Mouse (Mus musculus) heart, postnatal 36 days (tissue): ENCODE measurements at regions not wholly inside any gene's neighbourhood (a gene's known extent, or its start where the extent isn't known, plus 50 kb on each side); places are given as distances from the start of the nearest gene placed in this dataset.

ENCODE experiments used
- DNase-seq, 2 experiments: peaks; one replicate each; pipeline ENCODE4 v3.0.0; 2021 to 2022
- intact Hi-C: fragments of 180-260 bp; cut with DNase I; formaldehyde crosslinking; loops from one replicate; pipeline ENCODE4 v1.15.1; 2025

DNA sequence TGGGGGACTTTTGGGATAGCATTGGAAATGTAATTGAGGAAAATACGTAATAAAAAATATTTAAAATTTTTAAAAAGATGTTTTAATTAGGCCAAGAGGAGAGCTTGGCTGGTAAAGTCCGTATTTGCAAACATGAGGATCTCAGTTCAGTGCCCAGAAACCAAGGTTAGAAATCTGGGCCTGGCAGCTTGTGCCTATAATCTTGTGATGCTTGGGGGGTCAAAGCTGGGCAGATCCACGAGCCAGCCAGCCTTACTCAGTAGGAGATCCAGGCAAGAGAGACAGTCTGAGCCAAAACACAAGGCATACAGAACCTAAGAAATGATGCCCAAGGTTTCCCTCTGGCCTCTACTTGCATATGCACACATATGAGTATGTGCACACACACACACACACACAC is 54.1 kb upstream of the Cxadr start:
- no peak for DNase-seq
- intact Hi-C loops: no loop called here

DNA sequence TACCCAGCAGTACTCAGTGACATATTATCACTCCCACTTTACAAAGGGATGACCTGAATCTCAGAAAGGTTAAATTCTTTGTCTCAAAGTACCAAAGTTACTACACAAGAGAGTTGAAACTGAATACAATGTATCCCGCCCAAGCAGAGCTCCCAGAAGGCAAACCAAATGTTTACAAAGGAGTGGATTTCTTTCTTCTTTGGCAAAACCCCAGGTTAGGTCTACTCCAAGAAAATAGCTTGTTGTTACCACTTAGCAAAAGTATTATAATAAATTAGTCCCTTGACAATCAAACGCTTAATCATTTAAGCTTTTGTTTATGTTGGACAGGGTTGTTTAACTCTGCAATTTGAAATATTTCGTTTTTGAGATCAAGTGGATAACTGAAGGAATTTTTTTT is 58.6 kb upstream of the Cxadr start:
- intact Hi-C loops: no loop called here
- no peak for DNase-seq

DNA sequence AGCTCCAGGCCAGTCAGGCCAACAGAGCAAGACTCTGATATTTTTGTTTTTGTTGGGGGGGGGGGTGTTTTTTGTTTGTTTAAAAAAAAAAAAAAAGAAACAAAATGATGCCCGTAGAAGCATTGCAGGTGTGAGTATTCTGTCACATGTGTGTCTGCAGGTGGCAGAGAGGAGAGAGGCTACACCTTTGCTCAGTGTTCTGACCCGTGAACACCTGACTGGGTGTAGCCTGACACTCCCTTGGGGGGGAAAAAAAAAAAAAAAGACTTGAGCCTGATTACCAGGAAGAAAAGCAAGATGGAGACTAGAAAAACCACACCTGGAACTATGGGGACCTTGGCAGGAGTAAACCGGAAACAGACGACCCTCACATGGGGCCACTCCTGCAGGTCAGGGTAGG is 61.1 kb upstream of the Cxadr start:
- no peak for DNase-seq
- intact Hi-C loops: no loop called here

DNA sequence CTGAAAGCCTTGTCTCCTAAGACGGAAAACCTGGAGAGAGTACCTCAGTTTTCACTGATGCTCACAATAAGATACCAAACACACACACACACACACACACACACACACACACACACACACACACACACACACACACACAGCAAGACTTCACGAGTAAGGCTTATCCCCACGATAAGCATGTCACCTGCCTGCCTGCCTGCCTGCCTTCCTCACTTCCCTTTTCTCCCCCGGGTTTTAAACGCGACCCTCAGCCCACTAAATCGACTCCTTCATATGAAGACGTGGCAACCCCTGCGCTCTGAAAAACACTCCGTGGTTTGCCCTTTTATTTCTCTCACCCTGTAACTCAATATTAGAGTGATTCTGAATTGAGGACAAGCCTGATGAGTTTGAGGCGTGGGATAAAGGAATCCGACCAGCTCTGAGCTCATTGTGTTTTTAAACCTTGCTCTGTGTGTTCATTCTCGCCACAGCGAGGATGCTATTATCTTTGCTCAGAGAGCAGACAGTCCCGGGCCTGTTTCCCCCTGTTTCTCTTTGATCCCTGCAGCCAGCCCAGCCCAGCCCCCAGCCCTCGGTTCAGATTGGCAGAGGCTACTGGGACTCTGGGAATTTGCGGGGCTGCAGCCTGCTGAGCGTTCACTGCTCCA is 63.1 kb upstream of the Cxadr start:
- DNase-seq: no peak
- intact Hi-C loops: no loop called here

GRCm38 (mm10) chr16:78237641-78238051 is 63.6 kb upstream of the Cxadr start:
- intact Hi-C loops: no loop called here
- no peak for DNase-seq

DNA sequence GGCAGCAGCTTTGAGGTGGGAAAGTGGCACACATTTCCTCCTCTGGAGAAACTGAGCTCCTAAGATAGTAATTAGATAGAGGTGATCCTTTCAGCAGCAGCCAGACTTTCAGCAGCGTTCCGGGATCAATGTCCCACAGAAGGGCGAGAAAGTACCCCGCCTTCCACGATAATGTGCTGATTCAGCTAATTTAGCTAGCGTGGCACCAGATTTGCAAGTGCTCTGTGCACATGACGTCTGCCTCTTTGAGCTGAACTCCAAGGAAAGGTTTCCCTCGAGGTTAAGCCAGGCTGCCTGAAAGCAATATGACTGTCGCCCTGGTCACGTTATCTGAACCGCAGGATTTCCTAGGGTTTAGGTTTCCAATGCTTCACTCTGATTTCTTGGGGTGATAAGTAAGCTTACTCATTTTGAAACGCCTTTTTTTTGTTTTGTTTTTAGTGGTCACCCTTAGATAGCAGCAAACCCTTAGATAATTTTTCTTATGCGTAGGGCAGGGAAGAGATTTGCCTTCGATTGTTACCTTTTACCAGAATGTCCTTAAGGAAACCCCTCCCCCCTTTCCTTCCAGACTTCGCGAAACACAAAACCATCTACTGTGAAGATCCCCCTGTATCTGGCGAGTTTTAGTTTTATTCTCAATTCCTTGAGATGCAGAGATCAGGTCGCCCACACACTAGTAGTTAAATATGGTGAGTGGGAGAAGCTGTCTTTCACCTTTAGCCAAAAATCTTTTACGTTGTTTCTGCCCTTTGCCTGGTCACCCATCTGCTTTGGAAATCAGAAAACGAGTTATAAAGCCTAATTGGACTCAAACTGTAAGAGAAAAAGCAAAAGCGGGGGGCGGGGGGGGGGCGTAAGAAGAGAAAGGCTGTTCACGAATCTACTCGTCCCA is 64.3 kb upstream of the Cxadr start:
- peak in 1 of 2 experiments; percentile 13 for DNase-seq
- intact Hi-C loops: no loop called here

GRCm38 (mm10) chr16:78232205-78232604 is 69.1 kb upstream of the Cxadr start:
- intact Hi-C loops: no loop called here
- DNase-seq: no peak

GRCm38 (mm10) chr16:78229013-78229412 is 72.3 kb upstream of the Cxadr start:
- no peak for DNase-seq
- intact Hi-C loops: no loop called here

- intact Hi-C loops: no loop called here
- DNase-seq: no peak
Measured at GRCm38 (mm10) chr16:78222377-78222776, 78.9 kb upstream of the Cxadr start.

- intact Hi-C loops: no loop called here
- no peak for DNase-seq
Measured at GRCm38 (mm10) chr16:78221781-78222180, 79.5 kb upstream of the Cxadr start.

GRCm38 (mm10) chr16:78217633-78218032 is 83.7 kb upstream of the Cxadr start:
- peak in 1 of 2 experiments; percentile 9 for DNase-seq
- intact Hi-C loops: no loop called here

DNA sequence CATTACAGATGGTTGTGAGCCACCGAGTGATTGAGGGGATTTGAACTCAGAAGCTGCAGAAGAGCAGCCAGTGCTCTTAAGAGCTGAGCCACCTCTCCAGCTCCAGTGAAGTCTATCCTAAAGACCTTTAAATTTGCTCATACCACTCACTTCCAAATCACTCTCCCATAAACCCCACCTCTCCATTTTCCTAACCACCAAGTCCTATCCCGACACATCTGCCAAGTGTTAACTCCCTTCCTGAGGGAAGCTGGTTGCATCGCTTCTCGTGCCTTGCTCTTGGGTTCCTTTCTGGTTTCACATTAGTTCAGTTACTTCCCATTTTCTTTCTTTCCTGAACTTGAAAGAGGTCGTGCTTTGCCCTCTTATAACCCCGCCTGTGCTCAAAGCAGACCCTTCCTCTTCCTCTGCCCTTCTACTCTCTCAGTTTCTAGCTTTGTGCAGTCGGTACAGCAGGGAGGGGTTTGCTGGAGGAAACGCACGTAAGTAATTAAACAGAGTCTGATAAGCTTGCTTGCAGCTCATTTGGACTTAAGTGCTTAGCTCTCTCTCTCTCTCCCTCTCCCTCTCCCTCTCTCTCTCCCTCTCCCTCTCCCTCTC is 84.4 kb upstream of the Cxadr start:
- DNase-seq: no peak
- intact Hi-C loops: no loop called here

DNA sequence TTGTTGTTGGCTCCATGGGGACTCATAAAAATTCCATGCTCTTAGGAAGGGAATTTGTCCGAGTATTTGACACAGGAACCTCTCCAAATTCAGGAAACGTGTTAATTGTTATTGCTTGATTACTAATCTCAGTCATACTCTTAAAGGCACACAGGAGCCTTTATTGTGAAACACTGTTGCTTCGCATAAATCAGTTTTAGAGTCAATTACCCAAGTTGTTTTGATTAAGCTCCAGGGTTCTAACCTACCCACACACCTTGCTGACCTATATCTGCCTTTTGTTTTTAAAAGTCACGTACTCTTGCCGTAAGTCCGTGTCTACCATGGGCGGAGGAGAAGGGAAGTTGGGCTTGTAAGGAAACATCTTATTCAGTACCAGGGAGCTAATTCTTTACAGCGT is 89.6 kb upstream of the Cxadr start:
- intact Hi-C loops: no loop called here
- DNase-seq: no peak

GRCm38 (mm10) chr16:78208321-78208720 is 93.0 kb upstream of the Cxadr start:
- DNase-seq: no peak
- intact Hi-C loops: no loop called here

GRCm38 (mm10) chr16:78204332-78204731 is 97.0 kb upstream of the Cxadr start:
- intact Hi-C loops: no loop called here
- no peak for DNase-seq

DNA sequence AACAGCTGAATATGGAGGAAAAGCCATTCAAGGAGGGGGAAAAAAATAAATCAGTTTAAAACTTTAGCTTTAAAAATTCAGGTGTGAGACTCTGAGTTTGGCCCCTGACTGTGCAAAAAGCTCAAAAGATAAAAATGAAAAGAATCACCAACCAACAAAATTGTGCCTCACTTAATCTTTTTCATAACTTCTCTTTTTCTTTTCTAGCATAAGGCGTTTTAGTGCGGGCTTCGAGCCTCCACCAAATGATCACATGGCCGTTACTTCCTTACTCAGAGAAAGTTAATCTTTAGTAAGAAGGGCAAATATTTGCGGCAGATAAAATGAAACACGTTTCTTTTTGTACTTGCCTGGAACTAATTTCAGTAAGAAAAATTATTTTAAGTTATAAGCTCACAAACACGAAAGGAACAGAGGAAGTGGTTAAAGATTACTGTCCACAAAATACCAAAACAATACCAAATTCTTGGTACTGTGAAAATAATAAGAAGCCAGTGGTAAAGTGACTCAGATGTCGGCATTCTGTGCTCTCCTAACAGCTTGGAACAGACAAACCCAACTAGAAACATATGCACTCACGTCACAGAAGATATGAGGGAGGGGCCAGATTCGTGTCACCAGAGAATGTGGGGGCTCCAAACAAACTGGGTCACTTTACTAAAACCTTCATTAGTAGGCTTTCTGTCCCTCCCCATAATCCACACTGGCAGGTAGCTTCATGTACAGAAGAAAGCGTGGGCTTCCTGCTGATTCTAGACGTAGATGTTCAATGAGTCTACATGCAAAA is 101.1 kb upstream of the Cxadr start:
- intact Hi-C loops: no loop called here
- DNase-seq: no peak

- intact Hi-C loops: loop anchor here (1.0 to 10.0 kb wide), 4 partner anchors 118 to 436 kb away; no protein-coding TSS in a partner anchor
- no peak for DNase-seq
Measured at GRCm38 (mm10) chr16:78199252-78199651, 102.0 kb upstream of the Cxadr start.

DNA sequence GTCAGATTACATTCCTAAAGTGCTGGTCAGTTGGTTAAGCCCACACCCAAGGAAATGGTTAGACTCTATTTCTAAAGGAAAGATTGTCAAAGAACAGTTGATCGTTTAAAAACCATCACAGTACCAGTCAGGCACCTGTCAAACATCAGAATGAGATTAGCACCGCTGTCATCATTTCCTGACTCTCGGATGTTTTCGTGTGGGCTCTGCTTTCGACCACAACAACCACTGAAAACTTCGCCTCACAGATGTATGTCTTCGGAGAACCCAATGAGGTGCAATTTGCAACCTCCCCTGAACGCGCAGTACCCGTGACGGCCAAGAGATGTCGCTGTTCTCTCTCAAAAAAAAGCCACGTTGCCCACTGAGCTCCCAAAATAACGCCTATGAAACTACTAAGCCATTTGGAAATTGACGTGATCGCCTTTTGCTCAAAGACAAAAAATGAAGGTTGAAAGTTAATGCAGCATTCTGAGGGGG is 102.6 kb upstream of the Cxadr start:
- intact Hi-C loops: loop anchor here (1.0 to 10.0 kb wide), 4 partner anchors 119 to 436 kb away; no protein-coding TSS in a partner anchor
- peak; percentile 80 to 85 for DNase-seq

DNA sequence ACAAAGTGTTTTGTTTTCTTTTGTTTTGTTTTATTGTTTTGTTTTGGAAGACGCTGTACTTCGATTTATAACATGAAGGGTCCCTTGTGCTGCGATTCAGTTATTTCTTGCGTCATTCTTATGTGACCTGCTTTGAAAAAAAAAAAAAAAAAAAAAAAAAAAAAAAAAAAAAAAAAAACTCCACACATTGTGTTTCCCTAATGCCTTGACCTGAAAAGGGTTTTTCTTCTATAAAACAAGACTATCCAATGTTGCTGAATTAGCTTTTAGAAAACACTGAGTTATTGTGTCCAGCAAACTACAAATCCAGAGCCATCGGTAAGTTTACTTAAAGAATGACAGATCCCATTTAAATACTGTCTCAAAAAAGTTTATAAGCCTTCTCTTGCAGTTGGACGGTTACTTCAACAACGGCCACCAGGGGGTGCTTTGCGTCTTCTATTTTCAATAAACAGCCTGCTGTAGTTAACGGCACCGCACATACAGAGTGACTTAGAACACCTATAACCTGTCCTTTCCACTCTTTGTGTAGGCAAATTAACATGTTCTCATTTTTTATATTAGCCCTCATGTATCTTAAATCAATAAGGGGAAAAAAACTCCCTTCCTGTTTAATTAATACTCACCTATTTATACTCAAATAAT is 103.9 kb upstream of the Cxadr start:
- intact Hi-C loops: loop anchor here (10.0 kb wide), 1 partner anchor 257 kb away; no protein-coding TSS in a partner anchor
- DNase-seq: peak; percentile 74 to 88
